Mouse (Mus musculus) heart, postnatal 0 days (tissue): Measurements from ENCODE around the gene Ccdc27.

Experiments
- CTCF ChIP-seq: IDR thresholded peaks from 2 replicates; pipeline ENCODE4 v1.5.1; 2016; ENCODE audit warnings: antibody characterized with exemption, control low read depth, low read depth
- EP300 ChIP-seq: IDR thresholded peaks from 2 replicates; pipeline ENCODE4 v1.6.1; 2016; ENCODE audit warnings: antibody characterized with exemption, low read depth

DNA sequence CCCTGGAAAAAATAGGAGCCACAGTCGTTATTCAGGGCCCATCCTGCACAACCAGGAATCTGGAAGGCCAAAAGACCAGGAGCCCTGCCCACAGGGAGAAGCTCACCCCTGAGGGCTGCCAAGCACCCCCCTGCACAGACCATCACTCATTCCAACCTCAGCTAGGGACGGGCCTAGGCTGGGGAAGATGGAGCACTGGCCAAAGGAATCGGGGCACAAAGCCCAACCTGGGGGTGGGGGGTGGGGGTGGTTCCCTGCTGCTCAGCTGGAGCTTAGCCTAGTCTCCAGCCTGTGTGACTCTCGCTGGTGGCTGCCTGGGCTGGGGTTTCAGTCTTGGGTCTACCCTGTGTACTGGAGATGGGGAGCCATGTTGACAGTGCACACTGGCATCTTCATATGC is 19.6 kb downstream of the Ccdc27 start:
- TF ChIP-seq CTCF (no peak), EP300 (no peak)
